Mouse (Mus musculus): ENCODE measurements around the gene Dnah17. TPM values are rescaled to one million over a fixed set of nuclear protein-coding genes. Genes with fewer than 3 reads are reported as not detected.

Dnah17 gene
- polyA plus RNA-seq, 1 experiment from 2014 or later: 0.13 TPM

- Histone ChIP-seq H3K27ac (ENCODE audit: low read length) (peak overlapping the region; percentile 75), H3K4me2 (ENCODE audit: low read depth, low read length) (no peak overlapping the region), H3K9me3 (ENCODE audit: control insufficient read depth, low read length) (no peaks in the 10 kb centered on the region), H3K9ac (ENCODE audit: low read depth, low read length) (peak overlapping the region; percentile 48), H3K27me3 (replicated peaks; ENCODE audit: control insufficient read depth, insufficient read depth, low read length) (no peaks in the 10 kb centered on the region), H3K4me3 (ENCODE audit: low read length) (no peak overlapping the region), H3K4me1 (ENCODE audit: control insufficient read depth, insufficient read depth, low read length) (peaks cover 69% of the 10 kb centered on the region), H3K36me3 (ENCODE audit: control insufficient read depth, insufficient read depth, low read length) (no peaks in the 10 kb centered on the region; the same call in 1 of the 2 replicates)
- ATAC-seq: no peak
- WGBS: 58% methylated on average over 14 of the region's 14 CpGs
These were observed 137.0 kb downstream of the Dnah17 start for GRCm38 (mm10) chr11:117993190-117994175.

GRCm38 (mm10) chr11:117991502-117992470, 138.6 kb downstream of the Dnah17 start:
- no peak for ATAC-seq
- no peak overlapping the region for H3K4me3 ChIP-seq (ENCODE audit: low read length)
- no peaks in the 10 kb centered on the region for H3K9me3 ChIP-seq (ENCODE audit: control insufficient read depth, low read length)
- H3K36me3 ChIP-seq (ENCODE audit: control insufficient read depth, insufficient read depth, low read length): no peaks in the 10 kb centered on the region
- peaks cover 74% of the 10 kb centered on the region for H3K4me1 ChIP-seq (ENCODE audit: control insufficient read depth, insufficient read depth, low read length)
- no peak overlapping the region for H3K9ac ChIP-seq (ENCODE audit: low read depth, low read length)
- no peaks in the 10 kb centered on the region for H3K27me3 ChIP-seq (replicated peaks; ENCODE audit: control insufficient read depth, insufficient read depth, low read length)
- 0 out of 2 replicates have a peak overlapping the region, but pooled peaks have one; percentile 2 for H3K27ac ChIP-seq (ENCODE audit: low read length)
- H3K4me2 ChIP-seq (ENCODE audit: low read depth, low read length): no peak overlapping the region
- 49% methylated on average over 9 of the region's 9 CpGs for WGBS

- H3K4me2 ChIP-seq (ENCODE audit: low read depth, low read length): no peak overlapping the region
- peak overlapping the region; percentile 38; the same call in 1 of the 2 replicates for H3K27ac ChIP-seq (ENCODE audit: low read length)
- H3K36me3 ChIP-seq (ENCODE audit: control insufficient read depth, insufficient read depth, low read length): no peaks in the 10 kb centered on the region
- no peaks in the 10 kb centered on the region for H3K9me3 ChIP-seq (ENCODE audit: control insufficient read depth, low read length)
- H3K4me1 ChIP-seq (ENCODE audit: control insufficient read depth, insufficient read depth, low read length): peaks cover 67% of the 10 kb centered on the region
- no peaks in the 10 kb centered on the region for H3K27me3 ChIP-seq (replicated peaks; ENCODE audit: control insufficient read depth, insufficient read depth, low read length)
- no peak overlapping the region for H3K4me3 ChIP-seq (ENCODE audit: low read length)
- ATAC-seq: no peak
- no peak overlapping the region for H3K9ac ChIP-seq (ENCODE audit: low read depth, low read length)
- WGBS: 51% methylated on average over 10 of the region's 10 CpGs
These were observed 140.5 kb downstream of the Dnah17 start for GRCm38 (mm10) chr11:117989926-117990325.

GRCm38 (mm10) chr11:117989241-117989640, 141.2 kb downstream of the Dnah17 start:
- WGBS: 87% methylated on average over 4 of the region's 4 CpGs
- H3K4me3 ChIP-seq (ENCODE audit: low read length): no peak overlapping the region
- H3K27ac ChIP-seq (ENCODE audit: low read length): peak overlapping the region; percentile 38; the same call in 1 of the 2 replicates
- ATAC-seq: no peak
- H3K4me1 ChIP-seq (ENCODE audit: control insufficient read depth, insufficient read depth, low read length): peaks cover 60% of the 10 kb centered on the region
- no peak overlapping the region for H3K4me2 ChIP-seq (ENCODE audit: low read depth, low read length)
- H3K27me3 ChIP-seq (replicated peaks; ENCODE audit: control insufficient read depth, insufficient read depth, low read length): no peaks in the 10 kb centered on the region
- no peaks in the 10 kb centered on the region for H3K36me3 ChIP-seq (ENCODE audit: control insufficient read depth, insufficient read depth, low read length)
- H3K9ac ChIP-seq (ENCODE audit: low read depth, low read length): no peak overlapping the region
- H3K9me3 ChIP-seq (ENCODE audit: control insufficient read depth, low read length): no peaks in the 10 kb centered on the region

- no peaks in the 10 kb centered on the region for H3K9me3 ChIP-seq (ENCODE audit: control insufficient read depth, low read length)
- H3K9ac ChIP-seq (ENCODE audit: low read depth, low read length): 0 out of 2 replicates have a peak overlapping the region, but pooled peaks have one; percentile 91
- peak overlapping the region; percentile 77 for H3K4me2 ChIP-seq (ENCODE audit: low read depth, low read length)
- no peak for ATAC-seq
- H3K4me3 ChIP-seq (ENCODE audit: low read length): peak overlapping the region; percentile 99
- 0 out of 2 replicates have a peak overlapping the region, but pooled peaks have one; percentile 47 for H3K27ac ChIP-seq (ENCODE audit: low read length)
- H3K36me3 ChIP-seq (ENCODE audit: control insufficient read depth, insufficient read depth, low read length): no peaks in the 10 kb centered on the region
- H3K4me1 ChIP-seq (ENCODE audit: control insufficient read depth, insufficient read depth, low read length): peaks cover 47% of the 10 kb centered on the region
- WGBS: 63% methylated on average over 4 of the region's 4 CpGs
- no peaks in the 10 kb centered on the region for H3K27me3 ChIP-seq (replicated peaks; ENCODE audit: control insufficient read depth, insufficient read depth, low read length)
These were observed 142.5 kb downstream of the Dnah17 start for GRCm38 (mm10) chr11:117987968-117988367.

GRCm38 (mm10) chr11:117987032-117987451, 143.4 kb downstream of the Dnah17 start:
- peak; percentile 73 for ATAC-seq
- Histone ChIP-seq H3K36me3 (ENCODE audit: control insufficient read depth, insufficient read depth, low read length) (no peaks in the 10 kb centered on the region), H3K9me3 (ENCODE audit: control insufficient read depth, low read length) (no peaks in the 10 kb centered on the region), H3K4me2 (ENCODE audit: low read depth, low read length) (peak overlapping the region; percentile 77), H3K4me1 (ENCODE audit: control insufficient read depth, insufficient read depth, low read length) (peaks cover 38% of the 10 kb centered on the region), H3K9ac (ENCODE audit: low read depth, low read length) (peak overlapping the region; percentile 91), H3K4me3 (ENCODE audit: low read length) (peak overlapping the region; percentile 99), H3K27me3 (replicated peaks; ENCODE audit: control insufficient read depth, insufficient read depth, low read length) (no peaks in the 10 kb centered on the region), H3K27ac (ENCODE audit: low read length) (peak overlapping the region; percentile 58)
- whole genome bisulfite sequencing: under 1% methylated on average over 32 of the region's 32 CpGs

- H3K9ac ChIP-seq (ENCODE audit: low read depth, low read length): peak within 1 kb of the TSS; percentile 91
- peak; percentile 90 for ATAC-seq
- peaks cover 32% of the 10 kb centered on the region for H3K4me1 ChIP-seq (ENCODE audit: control insufficient read depth, insufficient read depth, low read length)
- peak within 1 kb of the TSS; percentile 99 for H3K4me3 ChIP-seq (ENCODE audit: low read length)
- 6% methylated on average over 51 of the region's 51 CpGs for WGBS
- H3K27ac ChIP-seq (ENCODE audit: low read length): peak within 1 kb of the TSS; percentile 58
- no peaks in the 10 kb centered on the region for H3K27me3 ChIP-seq (replicated peaks; ENCODE audit: control insufficient read depth, insufficient read depth, low read length)
- no peaks in the 10 kb centered on the region for H3K9me3 ChIP-seq (ENCODE audit: control insufficient read depth, low read length)
- H3K4me2 ChIP-seq (ENCODE audit: low read depth, low read length): peak within 1 kb of the TSS; percentile 77
- H3K36me3 ChIP-seq (ENCODE audit: control insufficient read depth, insufficient read depth, low read length): no peaks in the 10 kb centered on the region
These were observed 144.1 kb downstream of the Dnah17 start, which contains the start of gene Pgs1 for GRCm38 (mm10) chr11:117986126-117987031. TSS of gene Pgs1 (plus strand) at chr11:117986292.

- H3K4me3 ChIP-seq (ENCODE audit: low read length): no peak overlapping the region
- H3K4me2 ChIP-seq (ENCODE audit: low read depth, low read length): no peak overlapping the region
- ATAC-seq: no peak
- no peaks in the 10 kb centered on the region for H3K27me3 ChIP-seq (replicated peaks; ENCODE audit: control insufficient read depth, insufficient read depth, low read length)
- no peak overlapping the region for H3K9ac ChIP-seq (ENCODE audit: low read depth, low read length)
- H3K4me1 ChIP-seq (ENCODE audit: control insufficient read depth, insufficient read depth, low read length): peaks cover 15% of the 10 kb centered on the region
- no peak overlapping the region for H3K27ac ChIP-seq (ENCODE audit: low read length)
- H3K9me3 ChIP-seq (ENCODE audit: control insufficient read depth, low read length): no peaks in the 10 kb centered on the region
- no peaks in the 10 kb centered on the region for H3K36me3 ChIP-seq (ENCODE audit: control insufficient read depth, insufficient read depth, low read length)
- WGBS: 59% methylated on average over 7 of the region's 7 CpGs
These were observed 146.7 kb downstream of the Dnah17 start for GRCm38 (mm10) chr11:117983770-117984169.
